In the genomic region with DNA sequence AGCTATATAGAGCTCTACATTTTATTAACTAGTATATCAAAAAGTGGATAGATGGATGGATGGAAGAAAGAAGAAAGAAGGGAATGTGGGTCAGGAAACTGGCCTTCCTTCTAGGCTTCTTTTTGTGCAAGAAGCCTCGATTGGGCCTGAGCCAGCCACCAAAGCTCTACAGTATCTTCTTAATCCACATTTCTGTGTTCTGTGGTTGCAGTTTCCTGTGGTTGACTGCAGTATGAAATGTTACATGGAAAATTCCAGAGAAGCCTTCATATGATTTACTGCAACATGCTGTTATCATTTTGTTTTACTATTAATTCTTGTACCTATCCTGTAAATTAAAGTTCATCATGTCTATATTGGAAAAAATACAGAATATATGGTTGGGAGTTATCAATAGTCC, we compare ENCODE assay signal across 18 mouse cellular contexts.
"Had no signal": no experiment of that assay in that cellular context is flagged by ENCODE, and none has a peak within 500 bp of the region (broad histone marks: within the 10 kb centered on the region; RNA-seq: fewer than 3 reads in every experiment).

No protein-coding gene starts in this region.

- H3K27ac ChIP-seq: layer of hippocampus, adult 2 months; left cerebral cortex, adult 2 months; limb, embryonic 12.5 days; liver, embryonic 12.5 days; liver, embryonic 15.5 days; macrophage; midbrain, embryonic 10.5 days; midbrain, embryonic 13.5 days had no signal

- H3K36me3 ChIP-seq: limb, embryonic 12.5 days; liver, embryonic 12.5 days; liver, embryonic 15.5 days; midbrain, embryonic 10.5 days; midbrain, embryonic 13.5 days had no signal

- H3K27me3 ChIP-seq: limb, embryonic 12.5 days; liver, embryonic 12.5 days; liver, embryonic 15.5 days; megakaryocyte, embryonic 14.5 days; midbrain, embryonic 13.5 days had no signal

- H3K4me1 ChIP-seq: limb, embryonic 12.5 days; liver, embryonic 12.5 days; liver, embryonic 15.5 days; megakaryocyte, embryonic 14.5 days; midbrain, embryonic 10.5 days; midbrain, embryonic 13.5 days had no signal

- H3K9me3 ChIP-seq: limb, embryonic 12.5 days; liver, embryonic 12.5 days; liver, embryonic 15.5 days; megakaryocyte, embryonic 14.5 days; midbrain, embryonic 10.5 days; midbrain, embryonic 13.5 days had no signal

- H3K4me3 ChIP-seq: layer of hippocampus, adult 2 months; left cerebral cortex, adult 2 months; limb, embryonic 12.5 days; liver, embryonic 12.5 days; liver, embryonic 15.5 days; megakaryocyte, embryonic 14.5 days; midbrain, embryonic 10.5 days; midbrain, embryonic 13.5 days had no signal

- H3K9ac ChIP-seq: limb, embryonic 12.5 days; liver, embryonic 12.5 days; liver, embryonic 15.5 days; midbrain, embryonic 13.5 days had no signal

- DNase-seq: kidney, adult 2 months; kidney, postnatal 25 days; layer of hippocampus, adult 9-11 months; layer of hippocampus, postnatal 36 days; liver; lung, adult 2 months; thymus, adult 18-20 months; thymus, postnatal 4 days had no signal

- H3K4me2 ChIP-seq: limb, embryonic 12.5 days; liver, embryonic 12.5 days; liver, embryonic 15.5 days; midbrain, embryonic 13.5 days had no signal

- ATAC-seq: intestine, embryonic 16.5 days; liver, embryonic 12.5 days had no signal
